Mouse (Mus musculus): Measurements from ENCODE around the gene Inpp5f.
"Not testable (repeated sequence)": the region's sequence is repeated elsewhere in the genome, so short reads cannot be mapped to it uniquely, and the experiment has no call there.

Gene Inpp5f

GRCm38 (mm10) chr7:128592936-128593241 is 18.2 kb upstream of the Inpp5f start:
- DNase-seq (ENCODE audit: low spot score) = no peak

DNA sequence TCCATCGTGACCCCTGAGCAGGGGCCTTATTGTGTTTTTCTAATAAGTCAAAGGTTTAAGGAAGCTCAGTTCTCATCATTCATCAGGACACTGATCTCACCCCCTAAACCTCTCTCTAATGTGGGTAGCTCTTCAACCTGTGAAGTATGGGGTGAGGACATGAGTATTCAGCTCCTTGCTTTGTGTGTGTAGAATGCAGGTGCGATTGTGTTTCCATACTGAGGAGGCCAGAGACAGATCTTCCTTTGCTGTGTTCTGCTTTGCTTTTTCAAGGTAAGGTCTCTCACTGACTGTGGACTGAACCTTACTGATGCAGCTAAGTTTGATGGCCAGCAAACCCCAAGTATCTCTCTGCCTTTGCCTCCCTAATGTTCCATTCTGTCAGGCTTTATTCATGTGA is 14.9 kb upstream of the Inpp5f start:
- no peak for DNase-seq (ENCODE audit: low spot score)

DNA sequence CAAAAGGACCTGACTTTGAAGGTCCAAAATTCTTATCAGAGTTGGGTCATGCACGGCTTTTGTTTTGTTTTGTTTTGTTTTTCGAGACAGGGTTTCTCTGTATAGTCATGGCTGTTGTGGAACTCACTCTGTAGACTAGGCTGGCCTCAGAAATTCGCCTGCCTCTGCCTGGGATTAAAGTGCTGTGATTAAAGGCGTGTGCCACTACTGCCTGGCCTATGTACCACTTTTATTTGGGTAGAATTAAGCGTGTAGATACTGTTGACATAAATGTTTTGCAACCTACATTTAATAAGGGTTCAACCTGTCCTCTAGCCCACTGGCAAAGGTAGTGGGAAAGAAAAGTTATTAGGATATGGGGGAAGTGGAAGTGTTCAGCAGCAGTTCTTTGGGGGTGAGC is 12.1 kb upstream of the Inpp5f start:
- DNase-seq (ENCODE audit: low spot score) = no peak

DNA sequence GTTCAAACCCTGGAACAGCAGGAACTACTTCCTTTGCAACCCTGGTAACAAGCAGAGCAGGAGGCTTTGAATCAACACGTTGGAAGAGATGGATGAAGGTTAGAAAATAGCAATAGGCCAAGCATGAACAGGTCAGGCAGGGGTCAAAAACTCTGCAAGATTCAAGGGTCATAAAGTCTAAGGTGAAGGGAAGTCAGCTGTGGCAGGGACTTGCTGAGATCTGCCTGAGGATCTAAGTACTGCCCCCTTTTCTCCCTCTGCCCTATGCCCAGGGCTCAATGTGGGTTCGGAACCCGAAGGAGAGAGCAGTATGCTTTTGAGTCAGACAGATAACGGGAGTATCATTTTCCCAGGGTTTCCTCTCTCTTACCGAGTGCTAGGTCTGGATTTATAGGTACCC is 9.3 kb upstream of the Inpp5f start:
- DNase-seq (ENCODE audit: low spot score) = no peak

- DNase-seq (ENCODE audit: low spot score) = not testable (repeated sequence)
Measured at GRCm38 (mm10) chr7:128609936-128610335, 1.2 kb upstream of the Inpp5f start.

DNA sequence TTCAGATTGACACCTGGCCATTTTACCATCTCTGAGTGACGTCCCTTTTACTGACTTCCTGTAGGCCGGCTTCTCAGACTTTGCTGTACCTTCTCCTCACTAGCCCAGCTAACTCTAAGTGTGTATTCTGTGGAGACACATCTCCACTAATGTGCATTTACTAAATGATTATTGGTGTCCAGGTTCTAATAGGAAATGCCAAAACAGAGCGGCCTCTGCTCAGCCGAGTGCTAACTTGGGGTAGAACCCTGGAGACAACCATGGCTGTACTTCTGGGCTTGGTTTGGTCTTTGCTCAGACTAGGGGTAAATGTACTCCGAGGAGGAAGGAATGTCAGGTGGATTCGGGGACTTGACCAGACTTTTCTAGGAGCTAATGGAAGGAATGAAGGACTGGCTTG is 638 bp upstream of the Inpp5f start:
- DNase-seq (ENCODE audit: low spot score) = no peak

GRCm38 (mm10) chr7:128611799-128612411 is 777 bp downstream of the Inpp5f start:
- DNase-seq (ENCODE audit: low spot score) = no peak

DNA sequence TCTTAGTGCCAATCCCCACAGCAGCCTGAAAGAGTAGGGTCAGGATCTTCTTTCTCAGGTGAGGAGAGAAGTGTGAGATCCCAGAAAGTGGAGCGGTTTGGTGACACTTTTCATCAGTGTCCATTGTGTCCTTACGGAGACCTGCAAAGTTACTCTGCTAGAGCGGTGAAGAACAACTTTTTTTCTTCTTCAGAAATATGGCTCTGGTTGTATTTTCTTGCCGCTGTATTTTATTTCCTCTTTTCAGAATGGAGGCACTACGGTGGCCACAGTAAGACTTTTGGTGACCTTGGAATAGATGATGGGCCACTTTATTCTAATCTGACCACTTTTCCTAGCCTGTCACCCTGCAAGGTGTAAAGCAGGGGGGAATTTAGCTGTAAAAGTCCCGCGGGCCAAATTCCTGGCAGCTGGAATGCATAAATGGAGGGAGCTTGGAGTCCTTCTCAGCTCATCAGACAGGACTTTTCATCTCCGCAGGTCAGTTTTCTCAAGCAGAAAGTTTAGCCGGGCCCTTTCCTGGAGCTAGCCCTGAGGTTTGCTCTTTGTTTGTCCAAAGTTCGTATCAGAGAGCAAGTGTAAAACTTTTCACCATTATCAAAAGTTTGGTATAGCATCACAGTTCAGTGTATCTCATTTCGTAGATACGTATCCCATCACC is 1.5 kb downstream of the Inpp5f start:
- DNase-seq (ENCODE audit: low spot score) = no peak

DNA sequence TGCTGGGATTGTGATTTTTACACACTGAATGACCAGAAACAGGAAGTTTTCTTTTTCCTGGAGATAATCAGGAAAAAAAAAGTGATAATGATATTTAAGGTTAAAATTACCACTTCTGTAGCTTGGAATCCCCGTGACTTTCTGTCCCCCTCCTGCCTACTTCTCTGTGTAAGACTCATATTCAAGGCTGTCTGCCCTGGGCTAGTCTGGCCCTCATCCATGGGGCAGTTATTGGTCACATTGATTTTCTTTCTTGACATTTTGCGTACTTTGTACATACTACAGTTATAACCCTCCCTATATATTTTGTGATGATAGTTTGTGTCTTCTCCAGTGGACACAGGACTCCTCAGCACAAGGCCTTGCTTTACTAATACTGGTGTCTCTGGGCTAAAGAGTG is 2.5 kb downstream of the Inpp5f start:
- no peak for DNase-seq (ENCODE audit: low spot score)

DNA sequence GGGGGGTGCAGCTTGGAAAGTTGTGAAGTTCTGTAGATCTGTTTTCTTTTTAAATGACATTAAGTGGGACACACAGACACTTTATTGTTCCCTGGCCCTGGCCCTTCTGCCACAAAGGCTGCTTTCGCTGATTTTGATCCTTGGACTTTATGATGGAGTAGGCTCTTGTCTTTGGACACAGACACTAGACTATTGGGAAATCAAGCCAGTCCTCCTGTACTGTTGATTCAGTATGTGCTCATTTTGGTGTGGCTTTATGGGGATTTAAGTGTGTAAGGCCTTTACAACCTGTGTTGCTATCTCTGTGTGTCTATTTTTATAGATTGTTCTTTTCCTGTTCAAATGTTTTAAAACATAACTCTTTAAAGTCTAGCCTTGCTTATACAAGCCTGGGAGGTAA is 6.5 kb downstream of the Inpp5f start:
- DNase-seq (ENCODE audit: low spot score) = no peak

DNA sequence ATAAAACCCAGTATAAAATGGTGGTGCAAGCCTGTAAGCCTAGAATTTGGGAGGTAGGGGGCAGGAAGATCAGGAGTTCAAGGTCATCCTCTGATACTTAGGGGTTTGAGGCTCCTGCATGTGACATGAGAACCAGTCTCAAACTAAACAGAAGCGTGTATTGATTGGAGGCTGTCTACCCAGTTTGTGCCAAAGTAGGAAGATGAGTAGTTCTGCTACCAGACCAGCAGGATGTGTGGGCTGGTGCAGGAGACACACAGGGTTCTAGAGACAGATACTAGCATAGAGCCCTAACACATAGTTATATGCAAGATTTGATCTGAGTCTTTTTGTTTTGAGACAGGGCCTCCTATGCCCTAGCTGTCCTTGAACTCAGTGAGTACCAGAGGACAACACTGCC is 9.1 kb downstream of the Inpp5f start:
- DNase-seq (ENCODE audit: low spot score) = no peak

DNA sequence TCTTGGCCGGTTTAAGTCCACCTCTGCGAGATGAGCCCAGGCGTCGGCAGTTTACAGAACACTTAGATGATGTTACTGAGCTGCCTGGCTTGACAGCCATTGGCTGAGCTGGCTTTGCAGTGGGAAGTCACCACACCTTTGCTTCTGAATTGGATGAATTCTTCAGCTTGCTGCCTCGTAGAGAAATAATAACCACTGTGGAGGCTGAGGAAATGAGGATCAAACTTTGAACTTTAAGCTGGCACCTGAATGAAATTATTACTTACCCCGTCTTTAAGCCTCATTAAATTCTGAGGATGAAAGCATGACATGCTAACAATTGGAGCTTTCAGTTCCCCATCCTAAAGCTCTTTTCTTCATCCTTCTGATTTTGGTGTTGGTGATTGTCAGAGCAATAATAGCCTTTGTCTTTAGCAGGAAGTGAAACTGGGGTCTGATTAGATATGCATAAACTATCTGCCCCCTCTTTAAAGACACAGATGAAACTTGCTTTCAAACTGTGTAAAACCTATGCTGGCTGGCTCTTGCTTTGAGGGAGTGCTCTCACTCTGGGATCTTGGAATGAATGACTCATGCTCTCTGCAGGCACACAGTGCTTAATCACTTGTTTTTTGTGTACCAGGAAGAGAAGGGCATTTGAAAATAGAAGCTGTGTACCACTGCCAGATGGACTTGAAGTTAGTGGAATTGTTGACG is 11.3 kb downstream of the Inpp5f start:
- DNase-seq (ENCODE audit: low spot score) = peak; percentile 47

GRCm38 (mm10) chr7:128622994-128623393 is 11.9 kb downstream of the Inpp5f start:
- no peak for DNase-seq (ENCODE audit: low spot score)

DNA sequence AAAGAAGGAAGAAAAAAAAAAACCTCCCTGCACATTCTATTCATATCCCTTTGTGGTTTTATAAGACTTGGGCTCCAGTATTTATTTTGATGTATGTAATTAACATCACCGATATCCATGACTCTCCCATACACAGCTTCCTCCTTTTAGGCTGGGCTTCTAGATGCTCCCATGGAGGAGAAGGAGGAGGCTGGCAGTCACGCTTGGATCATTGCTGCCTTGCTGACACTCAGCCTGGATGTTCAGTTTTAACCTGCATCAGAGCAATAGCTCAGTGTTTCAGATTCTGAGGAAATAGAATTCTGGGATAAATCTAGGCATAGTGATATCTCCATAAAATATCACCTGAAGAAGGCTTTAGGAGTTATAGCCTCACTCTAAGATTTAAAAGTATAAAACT is 14.3 kb downstream of the Inpp5f start:
- DNase-seq (ENCODE audit: low spot score) = no peak

DNA sequence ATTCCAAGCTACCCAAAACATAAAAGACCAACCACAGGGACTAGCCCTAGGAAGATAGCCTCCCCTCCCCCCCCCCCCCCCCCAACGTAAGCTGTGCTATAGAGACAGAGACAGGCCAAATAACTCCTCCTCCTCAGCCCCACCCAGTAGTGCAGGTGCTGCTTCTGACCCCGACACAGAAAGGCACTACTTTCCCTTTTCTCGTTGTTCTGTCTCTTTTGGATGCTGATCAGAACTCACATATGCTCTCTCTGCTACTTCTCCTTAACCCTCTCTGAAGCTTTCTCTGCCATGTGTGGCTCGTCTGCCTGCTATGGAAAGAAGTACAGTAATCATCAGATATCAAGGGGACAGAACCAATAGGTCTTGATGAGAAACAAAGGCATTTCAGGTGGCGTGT is 15.5 kb downstream of the Inpp5f start:
- DNase-seq (ENCODE audit: low spot score) = no peak

- DNase-seq (ENCODE audit: low spot score) = no peak
Measured at GRCm38 (mm10) chr7:128627251-128627650, 16.1 kb downstream of the Inpp5f start.

DNA sequence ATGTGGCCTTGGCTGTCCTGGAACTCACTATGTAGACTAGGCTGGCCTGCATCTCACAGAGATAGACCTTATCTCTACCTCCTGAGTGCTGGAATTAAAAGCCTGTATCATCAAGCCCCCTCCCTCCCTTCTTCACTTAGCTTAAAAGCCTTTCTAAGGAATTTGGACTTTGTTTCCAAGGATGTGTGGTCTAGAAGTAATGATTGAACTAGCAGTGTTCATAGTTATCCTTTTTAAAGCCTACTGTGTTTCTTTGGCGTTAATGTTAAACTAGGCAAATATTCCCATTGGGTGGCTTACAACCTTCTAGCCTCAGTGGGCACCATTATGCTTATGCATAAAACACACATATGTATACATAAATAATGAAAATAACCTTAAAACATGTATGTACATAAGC is 16.6 kb downstream of the Inpp5f start:
- no peak for DNase-seq (ENCODE audit: low spot score)

DNA sequence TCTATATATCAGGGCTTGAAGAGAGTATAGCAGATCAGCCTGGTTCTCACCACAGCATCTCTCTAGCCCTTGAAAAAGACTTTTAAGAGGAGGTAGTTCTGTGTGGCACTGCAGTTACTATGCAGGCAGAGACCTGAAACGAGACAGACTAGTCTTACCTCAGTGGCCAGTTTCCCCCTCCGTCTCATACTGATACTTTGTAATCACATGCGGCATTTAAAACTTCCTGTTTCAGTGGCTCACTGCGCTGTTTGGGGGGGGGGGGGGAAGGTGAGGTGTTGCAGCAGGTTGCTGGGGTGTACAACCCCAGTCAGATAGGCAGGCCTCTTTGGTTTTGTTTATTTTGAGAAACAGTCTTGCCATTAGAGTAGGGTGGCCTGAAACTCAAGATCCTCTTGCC is 22.0 kb downstream of the Inpp5f start:
- DNase-seq (ENCODE audit: low spot score) = no peak

DNA sequence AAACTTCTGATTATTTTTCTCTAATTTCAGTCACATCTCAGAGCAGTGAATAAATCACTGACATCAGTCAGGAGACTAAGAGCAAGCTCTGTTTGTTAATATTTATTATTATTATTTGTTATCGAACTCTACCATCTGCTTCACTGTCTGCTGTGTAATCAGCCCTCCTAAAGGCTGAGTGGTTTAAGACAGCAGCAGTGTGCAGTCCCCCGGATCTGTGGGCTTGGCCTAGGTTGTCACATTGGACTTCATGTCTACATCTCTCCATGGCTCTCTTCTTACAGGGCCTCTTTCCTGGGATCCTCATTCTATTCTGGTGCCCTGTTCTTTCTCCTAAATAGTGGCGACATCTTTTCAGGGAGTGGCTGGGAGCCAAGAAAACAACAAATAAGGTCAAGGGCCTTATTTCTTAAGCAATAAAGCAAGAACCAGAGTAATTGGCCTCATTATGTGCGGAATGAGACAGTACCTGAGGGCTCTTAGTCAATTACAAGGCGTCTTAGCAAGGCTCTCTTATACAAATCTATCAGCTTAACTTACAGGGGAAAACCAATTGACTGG is 28.9 kb downstream of the Inpp5f start:
- no peak for DNase-seq (ENCODE audit: low spot score)

DNA sequence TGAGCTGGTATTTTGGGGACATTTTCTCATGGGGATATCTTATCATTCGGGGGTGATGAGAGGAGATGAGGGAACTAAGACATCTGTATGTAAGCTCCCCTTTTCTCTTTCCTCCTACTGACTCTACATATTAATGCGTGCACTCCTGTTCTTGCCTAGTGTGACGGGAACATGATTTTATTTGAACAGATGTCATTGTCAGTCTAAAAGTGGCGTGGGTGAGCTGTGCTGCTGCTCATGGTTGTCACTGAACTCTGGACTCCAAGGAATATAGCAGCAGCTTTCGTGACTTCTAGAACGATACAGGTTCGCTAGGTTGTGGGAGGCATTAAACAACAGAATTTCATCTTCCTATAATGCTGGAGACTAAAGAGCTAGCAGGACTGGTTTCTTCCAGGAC is 30.4 kb downstream of the Inpp5f start:
- peak; percentile 51 for DNase-seq (ENCODE audit: low spot score)

DNA sequence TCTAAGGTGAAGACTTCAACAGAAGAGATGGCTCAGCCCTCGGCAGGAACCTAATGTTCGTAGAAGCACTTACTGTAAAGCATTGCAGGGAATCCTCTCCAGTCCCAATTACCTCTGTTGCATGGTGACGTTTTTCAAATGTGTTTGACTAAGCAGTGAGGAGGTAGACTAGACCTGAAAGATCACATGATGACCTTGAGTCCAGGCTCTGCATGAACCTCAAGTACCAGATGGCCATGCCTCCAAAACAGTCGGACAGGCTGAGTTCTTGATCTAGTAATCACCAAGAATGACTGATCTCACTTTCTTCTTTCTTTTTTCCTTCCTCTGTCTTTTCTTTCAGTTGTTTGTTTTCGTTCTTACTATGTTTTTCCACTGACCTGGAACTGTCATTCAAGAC is 31.3 kb downstream of the Inpp5f start:
- no peak for DNase-seq (ENCODE audit: low spot score)

GRCm38 (mm10) chr7:128656970-128657369 is 45.8 kb downstream of the Inpp5f start:
- no peak for DNase-seq (ENCODE audit: low spot score)

- no peak for DNase-seq (ENCODE audit: low spot score)
Measured at GRCm38 (mm10) chr7:128663906-128664305, 52.8 kb downstream of the Inpp5f start.

Data from left cerebral cortex, adult 11 months (tissue).